Mouse (Mus musculus) ES-E14 (cell line): ENCODE measurements at regions not wholly inside any gene's neighbourhood (a gene's known extent, or its start where the extent isn't known, plus 50 kb on each side); places are given as distances from the start of the nearest gene placed in this dataset.

ENCODE experiments used
- CHD2 ChIP-seq: IDR thresholded peaks from 2 replicates; pipeline ENCODE4 v1.6.1; 2014; ENCODE audit warnings: mild to moderate bottlenecking, low read depth, low read length, inconsistent platforms
- HCFC1 ChIP-seq: IDR thresholded peaks from 2 replicates; pipeline ENCODE4 v1.6.1; 2012; ENCODE audit warnings: low read length, inconsistent platforms, borderline replicate concordance; ENCODE audit not compliant: insufficient read depth
- ZC3H11A ChIP-seq: IDR thresholded peaks from 2 replicates; pipeline ENCODE4 v1.6.1; 2012; ENCODE audit warnings: low read depth, mild to moderate bottlenecking, inconsistent platforms, low read length, borderline replicate concordance

- TF ChIP-seq HCFC1: no peak
- TF ChIP-seq ZC3H11A: no peak
- TF ChIP-seq CHD2: no peak
Observed at GRCm38 (mm10) chr17:50416538-50417113, 92.6 kb upstream of the Plcl2 start.
